Mouse (Mus musculus): ENCODE results near the gene Mbnl1.

DNA sequence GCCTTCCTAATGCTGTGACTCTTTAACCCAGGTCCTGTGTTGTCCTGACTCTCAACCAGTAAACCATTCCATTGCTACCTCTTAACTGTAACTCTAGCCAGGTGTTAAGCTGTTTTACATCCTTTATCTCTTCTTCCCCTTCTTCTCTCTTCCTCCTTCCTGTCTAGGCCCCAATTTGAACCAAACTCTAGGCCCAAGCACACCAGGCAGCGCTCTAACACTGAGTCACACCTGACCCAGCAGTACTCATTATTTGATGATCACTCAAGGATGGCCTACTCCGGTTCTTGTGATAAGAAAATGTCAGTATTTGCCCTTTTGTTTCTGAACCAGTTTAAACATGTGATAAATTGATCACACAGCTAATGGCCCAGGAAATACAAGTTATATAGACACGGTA, 92.6 kb downstream of the Mbnl1 start:
- TF ChIP-seq CTCF (IDR thresholded peaks at IDR 0.05; ENCODE audit: insufficient read depth, low read depth, low read length) (no peak), POLR2A (IDR thresholded peaks at IDR 0.05; ENCODE audit: insufficient read depth, low read depth, low read length) (no peak)
